Mouse (Mus musculus): ENCODE data around the gene Ube2c. TPM values are rescaled to one million over a fixed set of nuclear protein-coding genes. Genes with fewer than 3 reads are reported as not detected.

Gene Ube2c
- total RNA-seq, 2 experiments from 2014 or later, result 2.4 to 2.9 TPM

GRCm38 (mm10) chr2:164806614-164807013 lies 36.9 kb downstream of the Ube2c start:
- DNase-seq (ENCODE audit: low spot score), result no peak
- intact Hi-C loops (cut with DNase I), result no loop called here

- intact Hi-C loops (cut with DNase I), result no loop called here
- no peak for DNase-seq (ENCODE audit: low spot score)
These were observed 43.9 kb downstream of the Ube2c start for GRCm38 (mm10) chr2:164813557-164813956.

- DNase-seq (ENCODE audit: low spot score), result no peak
- intact Hi-C loops (cut with DNase I), result no loop called here
These were observed 45.6 kb downstream of the Ube2c start for GRCm38 (mm10) chr2:164815348-164815747.

GRCm38 (mm10) chr2:164815821-164816220 lies 46.1 kb downstream of the Ube2c start:
- intact Hi-C loops (cut with DNase I), result no loop called here
- no peak for DNase-seq (ENCODE audit: low spot score)

- DNase-seq (ENCODE audit: low spot score), result no peak
- intact Hi-C loops (cut with DNase I), result no loop called here
These were observed 47.5 kb downstream of the Ube2c start for GRCm38 (mm10) chr2:164817206-164817605.

GRCm38 (mm10) chr2:164817703-164818102 lies 48.0 kb downstream of the Ube2c start:
- no peak for DNase-seq (ENCODE audit: low spot score)
- intact Hi-C loops (cut with DNase I), result no loop called here

GRCm38 (mm10) chr2:164821060-164821459 lies 51.4 kb downstream of the Ube2c start:
- intact Hi-C loops (cut with DNase I), result no loop called here
- DNase-seq (ENCODE audit: low spot score), result no peak

GRCm38 (mm10) chr2:164822636-164823165 lies 53.0 kb downstream of the Ube2c start, which contains the start of gene Zswim1:
Zswim1 (plus strand) TSS chr2:164822686.
- DNase-seq (ENCODE audit: low spot score), result peak; percentile 99
- intact Hi-C loops (cut with DNase I), result no loop called here

GRCm38 (mm10) chr2:164823181-164823585 lies 53.5 kb downstream of the Ube2c start:
- intact Hi-C loops (cut with DNase I), result no loop called here
- no peak for DNase-seq (ENCODE audit: low spot score)

GRCm38 (mm10) chr2:164823969-164824368 lies 54.3 kb downstream of the Ube2c start:
- intact Hi-C loops (cut with DNase I), result no loop called here
- no peak for DNase-seq (ENCODE audit: low spot score)

- DNase-seq (ENCODE audit: low spot score), result no peak
- intact Hi-C loops (cut with DNase I), result no loop called here
These were observed 55.8 kb downstream of the Ube2c start for GRCm38 (mm10) chr2:164825521-164825920.

GRCm38 (mm10) chr2:164827146-164827850 lies 57.6 kb downstream of the Ube2c start:
- intact Hi-C loops (cut with DNase I), result no loop called here
- no peak for DNase-seq (ENCODE audit: low spot score)

Other genes with a start within 250 kb of the Ube2c start
- gene Wfdc2, start 207.5 kb upstream of the Ube2c start, total RNA-seq (2021), result under 1 TPM; 0.78 to 0.83 TPM
- gene Spint3, start 196.4 kb upstream of the Ube2c start, total RNA-seq (2021), result not detected
- gene Wfdc6a, start 184.5 kb upstream of the Ube2c start, total RNA-seq (2021), result under 1 TPM in 1 of 2 experiments, not detected in 1; 0.34 TPM
- not detected for gene Eppin, start 176.3 kb upstream of the Ube2c start, total RNA-seq (2021)
- not detected for gene Wfdc6b, start 156.4 kb upstream of the Ube2c start, total RNA-seq (2021)
- gene Wfdc8, start 156.3 kb upstream of the Ube2c start, total RNA-seq (2021), result not detected
- gene Wfdc16, start 131.1 kb upstream of the Ube2c start, total RNA-seq (2021), result not detected
- gene Wfdc10, start 113.9 kb upstream of the Ube2c start, total RNA-seq (2021), result not detected
- not detected for gene Wfdc9, start 113.3 kb upstream of the Ube2c start, total RNA-seq (2021)
- gene Wfdc11, start 95.8 kb upstream of the Ube2c start, total RNA-seq (2021), result not detected
- not detected for gene Wfdc13, start 84.8 kb upstream of the Ube2c start, total RNA-seq (2021)
- not detected for gene Spint4, start 71.4 kb upstream of the Ube2c start, total RNA-seq (2021)
- gene Spint5, start 54.6 kb upstream of the Ube2c start, total RNA-seq (2021), result not detected
- gene Wfdc3, start 24.0 kb upstream of the Ube2c start, total RNA-seq (2021), result under 1 TPM; 0.28 to 0.29 TPM
- 10 to 100 TPM; 24.4 to 25.8 TPM for gene Dnttip1, start 23.9 kb upstream of the Ube2c start, total RNA-seq (2021)
- gene Tnnc2, start 10.1 kb downstream of the Ube2c start, total RNA-seq (2021), result not detected
- gene Snx21, start 15.9 kb downstream of the Ube2c start, total RNA-seq (2021), result 10 to 100 TPM; 24.7 to 27.5 TPM
- 10 to 100 TPM; 10.7 to 12.2 TPM for gene Acot8, start 35.0 kb downstream of the Ube2c start, total RNA-seq (2021)
- gene Zswim3, start 35.2 kb downstream of the Ube2c start, total RNA-seq (2021), result 1 to 10 TPM; 2.5 to 3.1 TPM
- 1 to 10 TPM; 3.6 to 4.5 TPM for gene Zswim1, start 52.8 kb downstream of the Ube2c start, total RNA-seq (2021)
- under 1 TPM; 0.42 to 0.64 TPM for gene Spata25, start 58.6 kb downstream of the Ube2c start, total RNA-seq (2021)
- 100 to 1,000 TPM in 1 of 2 experiments, 10 to 100 TPM in 1; 90.9 to 108 TPM for gene Ctsa, start 63.0 kb downstream of the Ube2c start, total RNA-seq (2021)
- gene Neurl2, start 63.6 kb downstream of the Ube2c start, total RNA-seq (2021), result 10 to 100 TPM; 39.9 to 44.6 TPM
- gene Pltp, start 87.8 kb downstream of the Ube2c start, total RNA-seq (2021), result 10 to 100 TPM; 35.9 to 37.5 TPM
- gene Pcif1, start 109.4 kb downstream of the Ube2c start, total RNA-seq (2021), result 10 to 100 TPM; 27.5 to 34.6 TPM
- 1 to 10 TPM; 8.6 to 9.2 TPM for gene Zfp335, start 141.9 kb downstream of the Ube2c start, total RNA-seq (2021)
- gene Mmp9, start 170.9 kb downstream of the Ube2c start, total RNA-seq (2021), result under 1 TPM; 0.55 to 0.61 TPM
- under 1 TPM; 0.65 to 0.81 TPM for gene Slc12a5, start 190.9 kb downstream of the Ube2c start, total RNA-seq (2021)